Mouse (Mus musculus): Measurements from ENCODE around the gene Rnf20.
"Not testable (repeated sequence)": the region's sequence is repeated elsewhere in the genome, so short reads cannot be mapped to it uniquely, and the experiment has no call there.

GRCm38 (mm10) chr4:49624969-49625368 lies 6.8 kb upstream of the Rnf20 start:
- TF ChIP-seq CTCF (IDR thresholded peaks at IDR 0.05; ENCODE audit: low read depth, low read length); POLR2A (IDR thresholded peaks at IDR 0.05; ENCODE audit: borderline replicate concordance, low read depth, low read length): not testable (repeated sequence)
